8 mouse cellular contexts compared by ENCODE assay signal in genomic region chr11:87755360-87756017, GRCm38 (mm10). TPM values are rescaled to one million over a fixed set of nuclear protein-coding genes. Genes with fewer than 3 reads are reported as not detected.
DNase-seq lines count a peak whose midpoint lies in the region; ATAC-seq lines count a peak whose summit lies in the region.

No protein-coding gene starts in this region.

- ATAC-seq in erythroid progenitor cell, adult 5-6 weeks (replicated peaks; ENCODE audit: low FRiP score, poor library complexity, severe bottlenecking) = peak; percentile 74

- peak; percentile 28 for DNase-seq in embryo, embryonic 11 days
- no peak for DNase-seq in embryo, embryonic 10.5 days (ENCODE audit: low spot score)
- DNase-seq in CD4-positive helper T cell, adult 2 months (ENCODE audit: low read depth, low spot score) = peak; percentile 99
- peak; percentile 96 for DNase-seq in liver
- DNase-seq in naive thymus-derived CD4-positive, alpha-beta T cell, adult 2 months (ENCODE audit: low read depth) = peak; percentile 99
- no peak for DNase-seq in ovary, postnatal 14 days (ENCODE audit: low spot score)
- DNase-seq in cerebellum, postnatal 25 days = no peak

RNA-seq across cellular contexts. Expression of gene Tspoap1, which starts 4.9 kb away (rescaled TPM):
- total RNA-seq in erythroid progenitor cell, adult 5-6 weeks (2015; ENCODE audit: low replicate concordance) = 6.7 and 8.6 TPM in 2 replicates
- 9.2 and 21.3 TPM in 2 replicates for total RNA-seq in erythroid progenitor cell, adult 5-6 weeks (2017; ENCODE audit: low replicate concordance)

RNA-seq across cellular contexts. Expression of gene Supt4a, which starts 18.1 kb away (rescaled TPM):
- total RNA-seq in erythroid progenitor cell, adult 5-6 weeks (2015; ENCODE audit: low replicate concordance) = 101 and 170 TPM in 2 replicates
- 27.0 and 66.5 TPM in 2 replicates for total RNA-seq in erythroid progenitor cell, adult 5-6 weeks (2017; ENCODE audit: low replicate concordance)

RNA-seq across cellular contexts. Expression of gene Mpo, which starts 37.9 kb away (rescaled TPM):
- total RNA-seq in erythroid progenitor cell, adult 5-6 weeks (2015; ENCODE audit: low replicate concordance) = 946 and 1,145 TPM in 2 replicates
- 341 and 501 TPM in 2 replicates for total RNA-seq in erythroid progenitor cell, adult 5-6 weeks (2017; ENCODE audit: low replicate concordance)

Comparison
In these comparisons a context has a peak if more than half of its experiments do, and no peak if none do; other contexts are left out.
1. DNase-seq: peak in embryo, embryonic 11 days (single experiment), CD4-positive helper T cell, adult 2 months (single experiment), liver (single experiment) and naive thymus-derived CD4-positive, alpha-beta T cell, adult 2 months (single experiment); none in embryo, embryonic 10.5 days (single experiment), ovary, postnatal 14 days (single experiment) and cerebellum, postnatal 25 days (0 of 2).